Mouse (Mus musculus) thymus, postnatal 25 days (tissue): Measurements from ENCODE around the gene Ttc39a.

ENCODE experiments used
- DNase-seq: peaks from one replicate; pipeline ENCODE4 v3.0.0; 2022

Ttc39a gene

DNA sequence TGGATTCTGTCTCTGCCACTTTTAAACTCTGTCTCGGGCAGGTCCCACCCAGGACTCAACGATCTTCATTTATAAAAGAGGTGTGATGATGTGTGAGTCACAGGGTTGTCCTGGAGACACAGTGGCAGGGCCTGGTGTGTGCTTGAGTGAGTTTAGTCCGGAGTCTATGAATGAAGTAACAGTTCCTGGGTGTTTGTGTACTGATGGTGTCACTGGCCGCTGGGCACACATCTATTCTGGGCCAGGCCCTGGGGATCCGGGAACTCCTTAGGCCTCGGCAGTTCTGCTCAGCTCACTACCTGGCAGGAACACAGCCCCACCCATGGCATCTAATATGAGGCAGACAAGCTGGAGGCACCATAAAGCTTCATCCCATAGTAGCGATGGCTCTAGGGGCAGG lies 15.2 kb downstream of the Ttc39a start:
- no peak for DNase-seq

DNA sequence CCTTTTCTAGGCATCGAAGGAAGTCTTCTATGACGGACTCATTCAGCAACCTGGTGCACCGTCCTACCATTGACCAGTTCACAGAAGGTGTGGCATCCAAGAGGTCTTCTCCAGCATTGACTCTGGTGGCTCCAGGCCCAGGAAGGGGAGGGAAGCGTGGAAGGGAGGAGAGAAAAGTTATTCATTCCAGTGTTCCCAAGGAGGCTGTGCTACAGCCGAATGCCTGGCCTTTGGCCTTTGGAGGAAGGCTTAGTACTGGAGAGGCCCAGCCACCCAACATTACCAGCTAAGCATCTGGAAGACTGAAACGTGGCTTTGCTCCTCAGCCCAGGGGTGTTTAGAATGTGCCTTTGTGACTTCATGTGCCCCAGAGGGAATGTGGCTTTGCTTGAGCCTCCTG lies 16.0 kb downstream of the Ttc39a start:
- DNase-seq = no peak

DNA sequence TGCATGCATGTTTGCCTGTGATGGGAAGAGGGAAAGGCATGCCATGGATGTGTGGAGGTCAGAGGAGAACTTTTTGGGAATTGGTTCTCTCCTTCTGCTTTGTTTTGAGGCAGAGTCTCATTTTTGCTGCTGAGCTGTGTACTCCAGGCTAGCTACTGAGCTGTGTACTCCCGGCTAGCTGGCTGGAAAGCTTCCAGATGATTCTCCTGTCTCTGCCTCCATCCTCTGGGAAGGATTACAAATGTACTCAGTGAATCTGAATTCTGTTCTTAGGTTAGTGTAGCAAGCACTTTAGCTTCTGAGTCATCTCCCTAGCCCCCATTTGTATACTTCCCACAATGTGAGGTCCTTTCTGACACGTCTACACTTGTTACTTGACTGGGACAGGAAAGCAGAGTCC lies 17.0 kb downstream of the Ttc39a start:
- no peak for DNase-seq

DNA sequence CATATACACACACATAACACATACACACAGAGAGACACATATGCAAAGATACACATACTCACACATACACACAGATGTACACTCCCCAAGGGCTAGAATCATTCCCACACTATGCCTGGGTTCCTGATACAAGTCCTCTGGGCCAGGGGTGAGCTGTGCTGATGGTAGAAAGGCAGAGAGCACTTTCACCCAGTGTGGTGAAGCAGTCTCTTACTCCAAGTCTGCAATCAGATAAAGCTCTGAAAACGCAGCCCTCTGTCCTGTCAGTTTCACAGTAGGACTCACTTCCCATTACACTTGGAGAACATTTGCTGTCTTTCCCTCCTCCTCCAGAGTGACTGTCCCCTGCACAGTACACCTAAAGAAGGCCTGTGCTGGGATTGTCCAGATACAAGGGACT lies 20.6 kb downstream of the Ttc39a start:
- DNase-seq = no peak

DNA sequence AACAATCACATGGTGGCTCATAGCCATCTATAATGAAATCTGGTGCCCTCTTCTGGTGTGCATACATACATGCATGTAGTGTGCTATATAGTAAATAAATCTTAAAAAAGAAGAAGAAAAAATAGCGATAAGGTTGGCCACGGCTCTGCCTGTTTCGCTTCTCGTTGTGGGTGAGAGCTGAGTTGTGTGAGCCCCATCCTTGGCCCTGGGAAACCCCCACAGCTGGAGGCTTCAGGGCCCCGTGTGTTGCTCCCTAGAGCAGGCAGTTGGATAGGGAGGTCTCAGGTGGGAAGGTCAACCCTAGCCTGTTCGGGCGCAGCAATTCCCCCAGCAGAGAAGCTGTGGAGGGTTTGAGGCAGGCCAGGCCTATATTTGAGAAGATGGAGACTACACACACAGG lies 23.8 kb downstream of the Ttc39a start:
- DNase-seq = no peak

DNA sequence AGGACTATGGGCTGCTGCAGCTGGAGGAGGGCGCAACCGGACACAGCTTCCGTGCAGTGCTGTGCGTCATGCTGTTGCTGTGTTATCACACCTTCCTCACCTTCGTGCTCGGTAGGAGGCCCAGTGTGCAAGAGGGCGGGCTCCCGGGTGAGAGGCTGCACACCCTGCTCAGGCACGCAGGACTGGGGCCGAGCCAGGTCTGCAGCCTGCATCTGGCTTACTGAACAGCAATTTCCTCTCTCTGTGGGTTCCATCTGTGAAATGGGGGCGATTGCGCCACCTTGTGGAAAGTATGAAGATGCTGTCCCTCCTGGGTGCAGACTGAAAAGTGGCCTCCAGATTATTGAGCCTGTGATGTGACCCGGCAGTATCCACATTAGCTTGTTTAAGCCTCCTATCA lies 24.4 kb downstream of the Ttc39a start:
- DNase-seq = peak; percentile 62

DNA sequence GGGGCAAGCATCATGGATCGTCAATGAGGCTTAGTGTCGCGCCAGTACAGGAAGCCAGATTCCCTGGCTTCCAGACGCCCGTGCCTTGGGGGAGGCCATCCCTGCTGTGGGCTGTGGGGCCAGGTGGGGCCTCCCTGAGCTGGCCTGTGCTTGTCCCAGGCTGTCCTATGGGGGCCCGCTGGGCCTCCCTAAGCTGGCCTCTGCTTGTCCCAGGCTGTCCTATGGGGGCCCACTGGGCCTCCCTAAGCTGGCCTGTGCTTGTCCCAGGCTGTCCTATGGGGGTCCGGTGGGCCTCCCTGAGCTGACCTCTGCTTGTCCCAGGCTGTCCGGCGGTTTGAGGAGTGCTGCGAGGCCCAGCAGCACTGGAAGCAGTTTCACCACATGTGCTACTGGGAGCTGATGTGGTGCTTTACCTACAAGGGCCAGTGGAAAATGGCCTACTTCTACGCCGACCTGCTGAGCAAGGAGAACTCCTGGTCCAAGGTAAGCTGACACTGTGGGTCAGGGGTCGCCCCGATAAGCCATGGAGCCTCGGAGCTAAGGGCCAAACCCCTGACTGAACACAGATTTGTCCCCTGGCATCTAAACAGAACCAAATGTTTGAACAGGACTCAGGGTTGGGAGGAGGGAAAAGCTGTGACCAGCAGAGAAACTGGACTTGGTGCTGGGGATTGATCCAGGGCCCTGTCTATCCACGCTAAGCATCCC lies 26.4 kb downstream of the Ttc39a start:
- no peak for DNase-seq

DNA sequence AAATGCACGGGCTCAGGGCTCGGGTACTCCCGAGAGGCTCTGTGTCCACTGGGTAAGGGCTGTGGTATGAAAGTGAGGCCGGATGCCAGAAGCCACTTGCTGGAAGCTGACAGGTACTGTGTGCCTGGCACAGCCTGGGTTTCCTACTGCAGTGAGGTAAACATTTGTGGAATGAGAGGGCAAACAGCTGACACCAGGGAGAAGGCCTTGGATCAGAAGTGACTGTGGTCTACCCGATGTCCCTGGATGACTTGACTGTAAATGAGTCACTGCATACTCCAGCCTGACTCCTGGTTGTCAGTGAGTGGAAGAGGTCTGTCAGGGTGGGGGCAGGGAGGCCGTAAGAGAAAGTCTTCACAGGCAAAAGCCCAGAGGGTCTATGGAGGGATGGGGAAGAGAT lies 27.2 kb downstream of the Ttc39a start:
- DNase-seq = no peak

DNA sequence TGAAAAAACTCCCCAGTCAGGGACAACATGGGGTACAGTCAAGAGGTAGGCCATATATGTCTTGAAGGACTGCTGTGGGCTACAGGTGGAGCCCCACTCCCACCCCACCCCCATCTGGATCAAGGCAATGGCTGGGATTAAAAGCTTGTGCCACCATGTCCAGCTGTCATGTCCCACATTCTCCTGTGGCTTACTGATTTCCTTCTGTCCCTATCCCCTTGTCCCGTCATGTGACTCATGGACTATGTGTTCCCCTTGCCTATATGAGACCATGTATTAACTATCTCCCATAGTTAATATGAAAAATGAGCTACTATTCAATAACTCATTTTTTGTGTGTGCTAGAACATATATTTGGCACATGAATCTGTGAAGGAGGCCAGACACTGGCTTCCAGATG lies 27.8 kb downstream of the Ttc39a start:
- no peak for DNase-seq

DNA sequence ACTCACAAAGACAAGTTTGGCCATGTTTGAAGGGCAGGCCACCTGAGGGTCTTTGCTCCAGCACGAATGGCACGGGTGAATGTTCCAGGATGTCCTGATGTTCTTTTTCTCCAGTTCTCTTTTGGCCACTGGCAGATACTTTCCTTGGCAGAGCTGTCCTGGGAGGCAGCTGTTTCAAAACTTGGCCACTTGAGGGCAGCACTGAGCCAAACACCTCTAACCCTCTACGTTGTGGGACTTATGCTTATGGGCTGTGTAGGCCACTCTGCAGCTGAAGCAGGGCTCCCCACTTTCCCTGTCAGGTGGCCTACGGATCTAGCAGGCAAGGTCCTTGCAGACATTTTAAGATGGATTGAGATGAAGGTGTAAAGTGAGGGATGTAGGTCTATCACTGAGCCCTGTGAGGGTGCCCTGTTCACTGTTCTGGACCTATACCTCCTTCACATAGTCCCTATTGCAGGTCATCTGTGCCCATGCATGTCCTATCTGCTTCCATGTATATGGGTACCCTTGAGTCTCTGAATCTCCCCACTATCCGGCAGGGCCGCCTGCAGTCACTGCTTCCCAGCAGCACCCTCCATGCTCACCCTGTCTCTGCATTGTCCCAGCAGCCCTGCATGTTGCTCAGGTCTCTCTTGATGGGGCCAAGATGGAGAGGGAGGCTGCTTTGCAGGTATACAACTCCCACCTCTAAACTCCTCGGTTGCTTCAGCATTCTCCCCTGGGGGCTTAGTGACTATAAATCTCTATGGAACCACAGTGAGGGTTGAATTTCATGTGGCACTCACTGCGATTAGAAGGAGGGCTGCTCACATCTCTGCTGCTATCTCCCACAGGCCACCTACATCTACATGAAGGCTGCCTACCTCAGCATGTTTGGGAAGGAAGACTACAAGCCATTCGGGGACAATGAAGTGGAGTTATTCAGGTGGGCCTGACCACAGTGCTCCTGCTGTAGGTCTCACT lies 31.8 kb downstream of the Ttc39a start:
- DNase-seq = peak; percentile 62

DNA sequence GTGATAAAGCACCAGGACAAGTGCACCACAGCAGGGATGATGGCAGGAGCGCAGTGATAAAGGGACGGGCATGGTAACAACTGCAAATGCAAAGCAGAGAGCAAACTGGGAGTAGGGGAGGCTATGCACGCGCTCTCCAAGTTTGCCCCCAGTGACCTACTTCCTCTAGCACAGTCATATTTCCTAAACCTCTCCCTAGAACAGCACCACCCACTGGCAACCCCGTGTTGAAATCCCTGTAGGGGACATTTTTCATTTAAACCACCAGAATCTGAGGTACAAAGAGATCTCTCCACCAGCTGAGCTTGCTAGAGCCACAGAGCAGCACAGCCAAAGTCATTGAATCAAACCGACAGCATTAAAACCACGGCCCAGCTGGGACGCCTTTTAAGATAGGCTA lies 32.7 kb downstream of the Ttc39a start:
- DNase-seq = peak; percentile 23

DNA sequence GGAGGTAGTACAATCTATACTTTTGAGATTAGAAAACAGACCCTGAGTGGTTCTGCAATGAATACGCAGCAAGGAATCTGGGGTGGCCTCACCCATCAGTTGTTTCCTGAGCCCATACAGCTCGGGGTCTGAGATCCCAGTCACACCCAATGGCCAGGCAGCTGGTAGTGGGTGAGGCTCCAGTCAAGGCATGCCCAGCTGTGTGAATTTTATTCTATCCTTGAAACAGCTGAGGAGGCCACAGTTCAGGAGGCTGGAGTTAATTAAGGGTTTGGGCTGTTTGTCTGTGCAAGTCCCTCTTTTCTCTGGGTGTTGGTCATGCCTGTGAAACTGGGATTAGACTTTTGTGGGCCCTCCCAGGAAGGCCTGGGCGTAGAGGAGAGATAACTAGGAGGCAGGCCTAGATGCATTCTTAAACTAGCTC lies 33.4 kb downstream of the Ttc39a start:
- no peak for DNase-seq

DNA sequence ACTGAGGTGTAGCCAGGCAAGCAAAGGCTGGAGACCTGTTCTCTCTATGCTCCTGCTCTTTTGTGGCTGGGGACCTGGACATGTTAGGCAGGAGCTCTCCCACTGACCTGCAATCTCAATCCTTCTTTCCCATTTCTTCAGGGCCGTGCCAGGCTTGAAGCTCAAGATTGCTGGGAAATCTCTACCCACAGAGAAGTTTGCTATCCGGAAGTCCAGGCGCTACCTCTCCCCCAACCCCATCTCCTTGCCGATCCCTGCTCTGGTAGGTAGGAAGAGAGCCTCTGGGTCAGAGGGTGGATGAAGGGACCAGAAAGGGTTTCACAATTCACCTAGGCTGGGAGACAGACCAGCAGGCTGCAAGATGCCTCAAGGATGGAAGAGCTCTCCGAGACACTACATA lies 34.0 kb downstream of the Ttc39a start:
- DNase-seq = no peak

DNA sequence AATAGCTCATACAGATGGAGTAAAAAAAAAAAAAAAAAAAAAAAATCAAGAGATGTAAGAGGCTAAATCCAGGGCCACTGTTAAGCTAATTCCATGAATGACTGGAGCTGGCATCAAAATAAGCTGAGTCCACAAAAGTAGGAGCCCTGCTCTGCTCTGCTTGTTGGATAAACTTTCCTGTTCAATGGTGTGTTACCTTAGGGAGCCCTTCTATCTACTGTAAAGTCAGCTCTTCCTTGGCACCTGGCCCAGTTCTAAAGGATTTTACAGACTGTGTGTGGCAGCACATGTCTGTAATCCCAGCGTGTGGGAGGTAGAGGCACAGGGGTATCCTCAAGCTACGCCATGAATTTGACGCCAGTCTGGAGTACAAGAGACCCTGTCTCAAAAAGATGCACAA lies 34.6 kb downstream of the Ttc39a start:
- DNase-seq = no peak

DNA sequence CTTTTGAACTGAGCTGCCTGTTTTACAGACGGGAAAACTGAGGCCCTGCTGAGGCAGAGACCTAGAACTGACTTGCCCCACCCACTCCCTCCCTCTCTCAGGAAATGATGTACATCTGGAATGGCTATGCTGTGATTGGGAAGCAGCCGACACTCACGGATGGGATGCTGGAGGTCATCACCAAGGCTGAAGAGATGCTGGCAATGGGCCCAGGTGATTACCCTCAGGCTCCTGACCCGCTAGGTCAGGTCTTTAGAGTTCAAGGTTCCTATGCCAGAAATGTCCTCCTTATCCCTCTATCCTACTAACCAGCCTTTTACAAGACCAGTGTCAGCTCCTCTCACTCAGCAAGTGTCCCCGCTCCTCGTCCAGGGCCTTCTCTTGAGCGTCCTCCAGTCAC lies 35.7 kb downstream of the Ttc39a start:
- DNase-seq = no peak

DNA sequence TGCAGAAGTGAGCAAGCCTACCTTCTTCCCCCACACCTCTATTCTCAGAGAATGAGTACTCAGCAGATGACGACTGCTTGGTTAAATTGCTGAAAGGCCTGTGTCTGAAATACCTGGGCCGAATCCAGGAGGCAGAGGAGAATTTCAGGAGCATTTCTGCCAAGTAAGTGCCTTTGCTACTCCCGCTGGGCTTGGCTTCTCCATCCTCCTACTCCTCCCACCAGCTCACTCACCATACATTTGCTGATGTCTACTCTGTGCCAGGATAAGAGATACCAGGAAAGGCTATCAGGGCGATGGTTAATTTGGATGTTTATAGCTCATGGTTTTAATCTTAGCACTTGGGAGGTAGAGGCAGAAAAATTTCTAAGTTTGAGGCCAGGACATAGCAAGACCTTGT lies 36.2 kb downstream of the Ttc39a start:
- DNase-seq = no peak

DNA sequence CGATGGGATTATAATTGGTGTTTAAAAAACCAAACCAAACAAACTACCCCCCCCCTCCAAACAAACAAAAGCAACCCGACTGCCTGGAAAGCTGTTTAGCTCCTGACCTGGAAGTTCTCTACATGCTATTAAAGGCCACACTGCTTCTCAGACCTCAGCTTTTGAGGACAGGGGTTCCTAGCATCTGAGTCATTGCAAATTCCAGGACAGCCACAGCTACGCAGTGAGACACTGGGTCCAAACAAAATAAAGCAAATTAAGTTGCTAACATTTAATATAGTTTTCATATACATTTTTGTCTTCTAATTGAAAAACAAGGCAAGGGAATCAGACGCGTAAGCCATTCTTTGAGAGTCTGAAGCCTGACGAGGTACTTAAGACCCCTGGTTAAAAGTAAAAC lies 38.0 kb downstream of the Ttc39a start:
- no peak for DNase-seq

DNA sequence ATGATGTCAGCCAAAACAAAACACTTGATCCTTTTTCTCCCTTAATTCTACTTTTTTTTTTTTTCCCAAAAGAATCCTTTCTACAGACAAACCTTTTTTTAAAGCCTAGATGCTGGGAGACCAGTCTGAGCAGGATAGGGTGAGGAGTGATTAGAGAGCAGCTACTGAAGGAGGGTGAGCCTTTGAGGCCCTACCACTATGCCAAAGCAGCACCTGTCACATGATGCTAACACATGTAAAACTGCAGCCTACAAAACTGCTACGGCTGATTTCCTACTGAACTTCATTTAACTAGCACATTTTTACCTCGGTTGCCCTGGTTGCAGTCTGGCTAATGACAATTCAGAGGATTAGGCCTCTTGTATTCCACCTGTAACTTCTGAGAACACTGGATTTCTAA lies 38.5 kb downstream of the Ttc39a start:
- DNase-seq = no peak

DNA sequence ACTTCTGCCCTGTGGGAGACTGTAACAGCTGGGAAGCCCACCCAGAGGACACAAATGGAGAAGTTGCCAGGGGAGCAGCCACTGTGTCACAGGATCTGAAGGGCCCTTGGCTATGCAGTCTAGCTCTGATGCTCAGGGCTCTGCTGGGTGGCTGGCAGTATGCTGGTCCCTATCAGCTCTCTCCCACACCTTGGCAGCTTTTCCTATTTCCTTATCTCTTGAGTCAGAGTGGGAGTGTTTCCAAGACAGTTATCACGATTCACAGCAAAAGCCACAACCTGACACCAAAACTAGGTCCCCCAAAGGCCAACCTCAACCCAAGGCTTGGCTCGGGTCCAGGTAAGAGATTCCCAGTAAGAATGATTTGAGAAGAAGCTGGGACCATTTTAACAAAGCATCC lies 39.0 kb downstream of the Ttc39a start:
- DNase-seq = no peak

DNA sequence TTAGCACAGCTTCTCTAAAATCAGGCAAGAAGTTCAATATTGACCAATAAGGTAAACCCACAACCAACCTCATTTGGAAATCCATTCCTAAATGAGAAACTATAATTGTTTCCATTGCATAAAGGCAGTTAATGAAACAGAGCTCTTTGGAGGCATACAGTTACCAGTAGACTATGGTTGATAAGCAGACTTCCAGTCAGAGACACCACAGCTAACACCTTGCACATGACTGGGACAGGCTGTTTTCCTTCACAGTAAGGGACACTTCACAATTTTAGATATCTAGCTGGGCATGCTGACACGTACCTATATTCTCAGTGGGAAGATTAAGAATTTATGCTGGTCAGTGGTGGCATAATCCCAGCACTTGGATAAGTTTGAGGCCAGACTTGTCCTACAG lies 39.5 kb downstream of the Ttc39a start:
- no peak for DNase-seq

DNA sequence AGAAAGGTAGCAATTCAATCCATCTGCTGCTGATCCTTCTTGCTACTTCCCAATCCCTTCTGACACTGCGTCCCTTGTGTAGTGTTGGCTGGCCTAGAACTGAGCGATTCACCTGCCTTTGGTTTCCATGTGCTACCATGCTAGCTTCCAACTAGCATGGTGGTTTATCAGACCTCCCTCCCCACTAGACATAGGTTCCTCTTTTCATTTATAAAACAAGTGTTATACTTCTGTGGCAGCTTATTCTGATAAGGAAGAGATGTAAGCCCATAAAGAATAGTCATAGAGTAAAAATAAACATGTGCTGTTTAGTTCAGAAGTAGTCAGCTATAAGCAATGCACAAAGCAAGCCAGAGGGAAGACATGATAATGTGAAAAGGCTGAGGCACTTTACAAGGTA lies 42.1 kb downstream of the Ttc39a start:
- DNase-seq = no peak

DNA sequence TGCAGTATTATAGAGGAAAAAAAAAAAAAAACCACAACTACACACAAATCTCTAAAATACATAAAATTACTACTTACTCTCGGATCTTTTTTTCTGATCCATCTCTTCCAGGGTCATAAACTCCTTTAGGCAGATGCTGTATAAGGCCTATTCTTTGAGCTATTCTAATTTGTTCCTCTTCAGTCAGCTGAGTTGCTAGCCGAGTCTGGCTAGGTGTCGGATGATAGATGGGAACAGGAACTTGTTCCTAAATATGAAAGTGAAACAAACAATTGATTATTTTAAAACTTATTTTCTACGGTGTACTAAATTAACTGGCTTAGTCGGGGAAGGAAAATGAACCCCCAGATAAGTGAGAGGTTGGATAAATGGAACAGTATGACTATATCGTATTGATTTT lies 50.4 kb downstream of the Ttc39a start:
- DNase-seq = no peak

DNA sequence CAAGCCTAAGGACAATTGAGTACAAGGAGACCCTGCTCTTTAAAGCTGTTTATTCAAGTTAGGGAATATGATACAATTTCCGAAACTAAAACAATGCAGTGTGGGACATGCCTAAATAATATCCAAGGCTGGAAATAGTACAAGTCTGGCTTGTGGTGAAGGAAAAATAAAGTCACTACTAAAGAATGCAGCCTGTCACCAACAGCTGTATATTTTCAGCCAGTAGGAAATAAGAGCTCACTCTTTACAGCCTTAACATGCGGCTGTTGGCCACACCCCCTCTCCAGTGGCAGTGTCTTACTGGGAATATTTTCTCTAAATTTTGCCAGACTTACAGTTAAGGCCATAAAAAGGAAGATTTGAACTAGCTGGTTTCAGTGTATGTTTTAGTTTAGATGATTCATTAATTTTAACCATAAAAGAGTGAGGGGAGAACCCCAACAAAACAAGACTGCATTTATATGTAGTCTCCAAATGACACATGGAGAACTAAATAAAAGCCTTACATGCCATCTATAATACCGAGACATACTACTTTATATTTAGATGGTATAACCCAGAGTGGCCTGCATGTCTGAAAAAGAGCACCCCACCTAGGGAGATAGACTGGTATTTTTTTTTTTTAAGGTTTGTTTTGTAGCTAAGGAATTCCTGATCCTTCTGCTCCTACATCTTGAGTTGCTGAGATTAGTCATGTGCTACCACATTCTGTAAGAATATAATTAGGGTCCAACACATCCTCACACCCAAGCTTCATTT lies 54.2 kb downstream of the Ttc39a start:
- DNase-seq = no peak

DNA sequence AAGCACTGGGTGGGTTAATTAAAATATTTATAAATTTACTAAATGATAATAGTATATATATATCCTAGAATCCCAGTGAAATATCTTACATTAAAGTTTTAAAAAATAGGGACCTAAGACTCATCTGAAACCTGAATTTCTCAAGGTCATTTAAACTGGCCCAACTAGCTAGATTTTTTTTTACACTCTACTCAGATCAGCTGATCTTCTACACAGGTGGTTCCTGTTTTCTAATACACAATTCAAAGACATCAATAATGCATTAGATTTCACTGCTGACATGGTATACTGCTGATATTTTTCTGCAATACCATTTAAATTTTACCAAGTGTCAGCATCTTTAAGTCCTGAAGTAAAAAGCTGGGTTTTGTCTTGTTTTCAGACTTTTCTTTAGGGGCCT lies 57.5 kb downstream of the Ttc39a start:
- no peak for DNase-seq
